Mouse (Mus musculus): Measurements from ENCODE around the gene Lyst. TPM values are rescaled to one million over a fixed set of nuclear protein-coding genes. Genes with fewer than 3 reads are reported as not detected.
A peak's percentile ranks its signal among the peaks of the same experiment; 100 is the strongest.

Lyst gene
- polyA plus RNA-seq, 1 experiment = 1.7 TPM

DNA sequence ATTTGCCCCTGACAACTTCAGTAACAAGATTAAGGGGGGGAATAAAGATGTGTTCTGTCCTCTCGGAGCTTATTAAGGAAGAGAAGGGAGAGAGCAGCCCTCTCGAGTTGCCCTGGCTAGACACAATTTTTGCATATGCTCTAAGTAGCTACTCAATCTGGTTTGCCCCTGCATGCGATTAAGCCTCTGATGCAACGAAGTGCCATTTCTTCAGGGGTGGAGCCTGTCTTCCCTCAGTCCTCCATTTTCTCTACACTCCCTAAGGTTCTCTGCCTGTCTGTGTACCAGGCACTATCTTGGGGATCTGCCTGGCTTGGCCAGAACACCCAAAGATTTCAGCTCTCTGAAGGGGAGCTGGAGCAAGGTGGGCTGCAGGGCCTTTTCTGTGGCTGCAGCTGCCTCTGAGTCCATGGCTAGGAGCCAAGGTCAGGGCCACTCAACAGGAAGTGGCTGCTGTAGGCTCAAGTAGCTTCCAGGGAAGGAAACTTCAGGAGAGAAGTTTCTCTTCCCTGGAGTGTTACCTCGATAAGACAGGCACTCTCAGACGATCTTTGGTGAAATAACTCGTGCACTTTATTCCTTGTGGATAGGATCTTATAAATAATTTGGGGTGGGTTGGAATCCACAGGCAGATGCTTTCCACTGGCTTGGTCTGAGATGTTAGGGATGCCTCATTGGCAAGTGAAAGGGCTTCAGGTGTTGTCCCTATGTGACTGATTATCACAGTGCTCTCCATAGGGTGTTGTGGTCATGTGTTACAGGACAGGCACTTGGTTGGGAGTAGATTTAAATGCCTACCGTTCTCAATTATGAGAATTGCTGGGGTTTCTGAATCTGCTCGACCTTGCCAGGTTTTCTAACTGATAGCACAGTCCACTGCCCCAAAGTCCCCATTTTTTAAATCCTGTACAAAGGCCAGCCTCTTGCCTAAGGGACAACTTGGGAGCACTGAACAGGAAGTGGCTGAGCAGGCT, 40.2 kb upstream of the Lyst start:
- TF ChIP-seq CEBPB (IDR thresholded peaks at IDR 0.05; ENCODE audit: low read depth) (no peak), CTCF (IDR thresholded peaks at IDR 0.05; ENCODE audit: control insufficient read depth, insufficient read depth, insufficient read length) (no peak), MYOG (IDR thresholded peaks at IDR 0.05; ENCODE audit: control insufficient read depth, extremely low read depth, insufficient read length) (no peak), MYOD1 (IDR thresholded peaks at IDR 0.05; ENCODE audit: control insufficient read depth, insufficient read length, low read depth) (no peak)
- H3K27me3 ChIP-seq (ENCODE audit: control insufficient read depth, insufficient read depth, insufficient read length) = no peaks in the 10 kb centered on the region
- no peaks in the 10 kb centered on the region for H3K79me2 ChIP-seq (ENCODE audit: control insufficient read depth, insufficient read depth)
- no peak overlapping the region for H3ac ChIP-seq (ENCODE audit: control insufficient read depth, insufficient read length, low read depth)
- no peaks in the 10 kb centered on the region for H3K36me3 ChIP-seq (ENCODE audit: control insufficient read depth, insufficient read depth)
- H3K79me3 ChIP-seq (ENCODE audit: low read depth) = no peaks in the 10 kb centered on the region
- H3K4me3 ChIP-seq (ENCODE audit: insufficient read depth, poor library complexity, severe bottlenecking) = no peak overlapping the region

DNA sequence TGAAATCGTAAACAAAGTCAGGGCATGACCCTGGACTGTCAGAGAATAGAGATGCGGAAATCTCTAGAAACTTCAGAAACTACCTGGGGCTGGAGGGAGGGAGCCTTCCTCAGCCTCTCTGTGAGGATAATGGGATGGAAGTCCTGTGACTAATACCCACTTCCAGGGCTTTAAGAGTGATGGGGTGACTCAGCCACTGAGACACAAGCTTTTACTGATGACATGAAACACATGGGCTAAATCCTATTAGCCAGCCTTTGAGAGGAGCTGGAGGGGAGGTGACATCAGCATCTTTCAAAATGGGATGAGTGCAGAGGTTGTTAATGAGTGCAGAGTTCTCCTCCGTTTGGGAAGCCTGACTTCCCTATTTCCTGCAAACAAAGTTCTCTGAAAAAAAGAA, 38.2 kb upstream of the Lyst start:
- no peak for TF ChIP-seq MYOD1 (IDR thresholded peaks at IDR 0.05; ENCODE audit: control insufficient read depth, insufficient read length, low read depth)
- TF ChIP-seq MAX (IDR thresholded peaks at IDR 0.05) = peak; percentile 16
- TF ChIP-seq CEBPB (IDR thresholded peaks at IDR 0.05; ENCODE audit: low read depth) = no peak
- TF ChIP-seq MYOG (IDR thresholded peaks at IDR 0.05; ENCODE audit: control insufficient read depth, extremely low read depth, insufficient read length) = no peak
- no peak for TF ChIP-seq FOSL1 (IDR thresholded peaks at IDR 0.05; ENCODE audit: insufficient read depth, low read length, poor library complexity, severe bottlenecking)
- no peak for TF ChIP-seq CTCF (IDR thresholded peaks at IDR 0.05; ENCODE audit: control insufficient read depth, insufficient read depth, insufficient read length)
- TF ChIP-seq USF1 (IDR thresholded peaks at IDR 0.05; ENCODE audit: low read depth) = peak; percentile 7
- no peaks in the 10 kb centered on the region for H3K79me3 ChIP-seq (ENCODE audit: low read depth)
- H3K27me3 ChIP-seq (ENCODE audit: control insufficient read depth, insufficient read depth, insufficient read length) = no peaks in the 10 kb centered on the region
- no peaks in the 10 kb centered on the region for H3K79me2 ChIP-seq (ENCODE audit: control insufficient read depth, insufficient read depth)
- no peak overlapping the region for H3ac ChIP-seq (ENCODE audit: control insufficient read depth, insufficient read length, low read depth)
- H3K36me3 ChIP-seq (ENCODE audit: control insufficient read depth, insufficient read depth) = no peaks in the 10 kb centered on the region
- H3K4me3 ChIP-seq (ENCODE audit: insufficient read depth, poor library complexity, severe bottlenecking) = no peak overlapping the region

GRCm38 (mm10) chr13:13553660-13554059, 36.5 kb upstream of the Lyst start:
- TF ChIP-seq CEBPB (IDR thresholded peaks at IDR 0.05; ENCODE audit: low read depth) = no peak
- no peak for TF ChIP-seq CTCF (IDR thresholded peaks at IDR 0.05; ENCODE audit: control insufficient read depth, insufficient read depth, insufficient read length)
- no peak for TF ChIP-seq MAX (IDR thresholded peaks at IDR 0.05)
- TF ChIP-seq USF1 (IDR thresholded peaks at IDR 0.05; ENCODE audit: low read depth) = no peak
- no peak for TF ChIP-seq MYOG (IDR thresholded peaks at IDR 0.05; ENCODE audit: control insufficient read depth, extremely low read depth, insufficient read length)
- no peak for TF ChIP-seq FOSL1 (IDR thresholded peaks at IDR 0.05; ENCODE audit: insufficient read depth, low read length, poor library complexity, severe bottlenecking)
- TF ChIP-seq MYOD1 (IDR thresholded peaks at IDR 0.05; ENCODE audit: control insufficient read depth, insufficient read length, low read depth) = no peak
- Histone ChIP-seq H3ac (ENCODE audit: control insufficient read depth, insufficient read length, low read depth) (no peak overlapping the region), H3K27me3 (ENCODE audit: control insufficient read depth, insufficient read depth, insufficient read length) (no peaks in the 10 kb centered on the region), H3K4me3 (ENCODE audit: insufficient read depth, poor library complexity, severe bottlenecking) (no peak overlapping the region), H3K79me2 (ENCODE audit: control insufficient read depth, insufficient read depth) (no peaks in the 10 kb centered on the region), H3K36me3 (ENCODE audit: control insufficient read depth, insufficient read depth) (no peaks in the 10 kb centered on the region), H3K79me3 (ENCODE audit: low read depth) (no peaks in the 10 kb centered on the region)

DNA sequence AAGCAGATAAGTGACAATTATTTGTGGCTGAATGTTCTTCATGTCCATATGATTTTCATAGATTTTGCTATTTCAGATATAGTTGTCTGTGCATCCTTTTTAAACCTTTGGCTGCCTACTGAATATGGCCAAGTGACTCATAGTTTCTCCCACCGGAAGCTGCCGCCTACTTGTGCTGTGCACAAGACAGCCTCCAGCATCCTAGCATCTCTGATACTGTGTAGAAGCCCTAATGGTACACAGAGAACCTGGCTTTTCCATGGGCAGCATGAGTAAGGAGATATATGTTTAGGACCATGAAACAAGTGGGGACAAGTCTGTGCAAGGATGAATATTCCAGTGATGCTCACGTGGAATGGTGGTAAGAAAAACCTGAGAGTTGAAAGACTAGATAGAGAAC, 35.0 kb upstream of the Lyst start:
- H3K79me3 ChIP-seq (ENCODE audit: low read depth) = no peaks in the 10 kb centered on the region
- no peaks in the 10 kb centered on the region for H3K79me2 ChIP-seq (ENCODE audit: control insufficient read depth, insufficient read depth)
- H3K4me3 ChIP-seq (ENCODE audit: insufficient read depth, poor library complexity, severe bottlenecking) = no peak overlapping the region
- TF ChIP-seq MYOG (IDR thresholded peaks at IDR 0.05; ENCODE audit: control insufficient read depth, extremely low read depth, insufficient read length) = no peak
- TF ChIP-seq CEBPB (IDR thresholded peaks at IDR 0.05; ENCODE audit: low read depth) = no peak
- no peak for TF ChIP-seq FOSL1 (IDR thresholded peaks at IDR 0.05; ENCODE audit: insufficient read depth, low read length, poor library complexity, severe bottlenecking)
- TF ChIP-seq CTCF (IDR thresholded peaks at IDR 0.05; ENCODE audit: control insufficient read depth, insufficient read depth, insufficient read length) = no peak
- no peak for TF ChIP-seq MYOD1 (IDR thresholded peaks at IDR 0.05; ENCODE audit: control insufficient read depth, insufficient read length, low read depth)
- no peak for TF ChIP-seq MAX (IDR thresholded peaks at IDR 0.05)
- TF ChIP-seq USF1 (IDR thresholded peaks at IDR 0.05; ENCODE audit: low read depth) = no peak
- no peaks in the 10 kb centered on the region for H3K27me3 ChIP-seq (ENCODE audit: control insufficient read depth, insufficient read depth, insufficient read length)
- no peaks in the 10 kb centered on the region for H3K36me3 ChIP-seq (ENCODE audit: control insufficient read depth, insufficient read depth)
- no peak overlapping the region for H3ac ChIP-seq (ENCODE audit: control insufficient read depth, insufficient read length, low read depth)

- H3ac ChIP-seq (ENCODE audit: control insufficient read depth, insufficient read length, low read depth) = no peak overlapping the region
- no peak overlapping the region for H3K4me3 ChIP-seq (ENCODE audit: insufficient read depth, poor library complexity, severe bottlenecking)
- H3K27me3 ChIP-seq (ENCODE audit: control insufficient read depth, insufficient read depth, insufficient read length) = no peaks in the 10 kb centered on the region
- no peaks in the 10 kb centered on the region for H3K79me2 ChIP-seq (ENCODE audit: control insufficient read depth, insufficient read depth)
- TF ChIP-seq MYOG (IDR thresholded peaks at IDR 0.05; ENCODE audit: control insufficient read depth, extremely low read depth, insufficient read length) (no peak), MAX (IDR thresholded peaks at IDR 0.05) (no peak), CEBPB (IDR thresholded peaks at IDR 0.05; ENCODE audit: low read depth) (no peak), MYOD1 (IDR thresholded peaks at IDR 0.05; ENCODE audit: control insufficient read depth, insufficient read length, low read depth) (no peak), USF1 (IDR thresholded peaks at IDR 0.05; ENCODE audit: low read depth) (no peak), CTCF (IDR thresholded peaks at IDR 0.05; ENCODE audit: control insufficient read depth, insufficient read depth, insufficient read length) (no peak), FOSL1 (IDR thresholded peaks at IDR 0.05; ENCODE audit: insufficient read depth, low read length, poor library complexity, severe bottlenecking) (no peak)
- H3K79me3 ChIP-seq (ENCODE audit: low read depth) = no peaks in the 10 kb centered on the region
- H3K36me3 ChIP-seq (ENCODE audit: control insufficient read depth, insufficient read depth) = no peaks in the 10 kb centered on the region
Measured at GRCm38 (mm10) chr13:13557001-13557743, 33.0 kb upstream of the Lyst start.

Data from C2C12 (cell line).